Mouse (Mus musculus): ENCODE measurements at regions not wholly inside any gene's neighbourhood (a gene's known extent, or its start where the extent isn't known, plus 50 kb on each side); places are given as distances from the start of the nearest gene placed in this dataset.

GRCm38 (mm10) chr14:113431220-113431619 lies 116.8 kb downstream of the Tpm3-rs7 start:
- peak; percentile 30 for DNase-seq (ENCODE audit: low spot score)
- Histone ChIP-seq H3K9ac (no peak overlapping the region), H3K27me3 (ENCODE audit: control insufficient read depth, insufficient read depth, low read length) (no peaks in the 10 kb centered on the region), H3K4me1 (replicated peaks; ENCODE audit: control insufficient read depth, insufficient read depth, low read length) (no peaks in the 10 kb centered on the region), H3K9me3 (ENCODE audit: control insufficient read depth, low read length) (no peaks in the 10 kb centered on the region), H3K4me3 (replicated peaks; ENCODE audit: low read length) (no peak overlapping the region), H3K4me2 (replicated peaks) (no peak overlapping the region), H3K36me3 (replicated peaks; ENCODE audit: control insufficient read depth, insufficient read depth) (no peaks in the 10 kb centered on the region), H3K27ac (no peak overlapping the region)
- no peak; the same call in 1 of the 2 replicates for ATAC-seq (ENCODE audit: low FRiP score)
- 70% methylated on average over 4 of the region's 4 CpGs for WGBS

- WGBS = 79% methylated on average over 1 of the region's 1 CpGs
- ATAC-seq (ENCODE audit: low FRiP score) (no peak), DNase-seq (ENCODE audit: low spot score) (no peak)
- no peak overlapping the region for H3K9ac ChIP-seq
- H3K4me2 ChIP-seq (replicated peaks) = no peak overlapping the region
- no peak overlapping the region for H3K4me3 ChIP-seq (replicated peaks; ENCODE audit: low read length)
- H3K9me3 ChIP-seq (ENCODE audit: control insufficient read depth, low read length) = no peaks in the 10 kb centered on the region
- H3K36me3 ChIP-seq (replicated peaks; ENCODE audit: control insufficient read depth, insufficient read depth) = no peaks in the 10 kb centered on the region
- no peaks in the 10 kb centered on the region for H3K4me1 ChIP-seq (replicated peaks; ENCODE audit: control insufficient read depth, insufficient read depth, low read length)
- no peak overlapping the region for H3K27ac ChIP-seq
- H3K27me3 ChIP-seq (ENCODE audit: control insufficient read depth, insufficient read depth, low read length) = no peaks in the 10 kb centered on the region
Observed at GRCm38 (mm10) chr14:113442261-113442660, 127.9 kb downstream of the Tpm3-rs7 start.

GRCm38 (mm10) chr14:113454891-113455290 lies 140.5 kb downstream of the Tpm3-rs7 start:
- Histone ChIP-seq H3K27ac (no peak overlapping the region), H3K4me1 (replicated peaks; ENCODE audit: control insufficient read depth, insufficient read depth, low read length) (no peaks in the 10 kb centered on the region), H3K4me2 (replicated peaks) (no peak overlapping the region), H3K9ac (no peak overlapping the region), H3K36me3 (replicated peaks; ENCODE audit: control insufficient read depth, insufficient read depth) (no peaks in the 10 kb centered on the region), H3K27me3 (ENCODE audit: control insufficient read depth, insufficient read depth, low read length) (no peaks in the 10 kb centered on the region), H3K4me3 (replicated peaks; ENCODE audit: low read length) (no peak overlapping the region), H3K9me3 (ENCODE audit: control insufficient read depth, low read length) (no peaks in the 10 kb centered on the region)
- ATAC-seq (ENCODE audit: low FRiP score) (no peak), DNase-seq (ENCODE audit: low spot score) (no peak)
- 84% methylated on average over 1 of the region's 1 CpGs for WGBS

- Histone ChIP-seq H3K4me1 (replicated peaks; ENCODE audit: control insufficient read depth, insufficient read depth, low read length) (no peaks in the 10 kb centered on the region), H3K27me3 (ENCODE audit: control insufficient read depth, insufficient read depth, low read length) (no peaks in the 10 kb centered on the region), H3K36me3 (replicated peaks; ENCODE audit: control insufficient read depth, insufficient read depth) (no peaks in the 10 kb centered on the region), H3K4me2 (replicated peaks) (no peak overlapping the region), H3K4me3 (replicated peaks; ENCODE audit: low read length) (no peak overlapping the region), H3K9me3 (ENCODE audit: control insufficient read depth, low read length) (no peaks in the 10 kb centered on the region), H3K9ac (no peak overlapping the region), H3K27ac (no peak overlapping the region)
- WGBS = 81% methylated on average over 1 of the region's 1 CpGs
- DNase-seq (ENCODE audit: low spot score) (no peak), ATAC-seq (ENCODE audit: low FRiP score) (no peak)
Observed at GRCm38 (mm10) chr14:113457514-113457913, 143.1 kb downstream of the Tpm3-rs7 start.

GRCm38 (mm10) chr14:113469072-113469471 lies 154.7 kb downstream of the Tpm3-rs7 start:
- H3K9me3 ChIP-seq (ENCODE audit: control insufficient read depth, low read length) = no peaks in the 10 kb centered on the region
- no peak overlapping the region for H3K4me3 ChIP-seq (replicated peaks; ENCODE audit: low read length)
- no peaks in the 10 kb centered on the region for H3K36me3 ChIP-seq (replicated peaks; ENCODE audit: control insufficient read depth, insufficient read depth)
- ATAC-seq (ENCODE audit: low FRiP score) = peak; percentile 59; the same call in 1 of the 2 replicates
- H3K27me3 ChIP-seq (ENCODE audit: control insufficient read depth, insufficient read depth, low read length) = no peaks in the 10 kb centered on the region
- H3K27ac ChIP-seq = no peak overlapping the region
- H3K4me1 ChIP-seq (replicated peaks; ENCODE audit: control insufficient read depth, insufficient read depth, low read length) = no peaks in the 10 kb centered on the region
- DNase-seq (ENCODE audit: low spot score) = peak; percentile 44
- WGBS = 31% methylated on average over 5 of the region's 5 CpGs
- H3K4me2 ChIP-seq (replicated peaks) = no peak overlapping the region
- no peak overlapping the region for H3K9ac ChIP-seq

GRCm38 (mm10) chr14:113469978-113470377 lies 155.6 kb downstream of the Tpm3-rs7 start:
- Histone ChIP-seq H3K36me3 (replicated peaks; ENCODE audit: control insufficient read depth, insufficient read depth) (no peaks in the 10 kb centered on the region), H3K27me3 (ENCODE audit: control insufficient read depth, insufficient read depth, low read length) (no peaks in the 10 kb centered on the region), H3K4me3 (replicated peaks; ENCODE audit: low read length) (no peak overlapping the region), H3K27ac (no peak overlapping the region), H3K9ac (no peak overlapping the region), H3K4me2 (replicated peaks) (no peak overlapping the region), H3K9me3 (ENCODE audit: control insufficient read depth, low read length) (no peaks in the 10 kb centered on the region), H3K4me1 (replicated peaks; ENCODE audit: control insufficient read depth, insufficient read depth, low read length) (no peaks in the 10 kb centered on the region)
- DNase-seq (ENCODE audit: low spot score) (no peak), ATAC-seq (ENCODE audit: low FRiP score) (no peak)
- 92% methylated on average over 2 of the region's 2 CpGs for WGBS

GRCm38 (mm10) chr14:113486591-113486990 lies 172.2 kb downstream of the Tpm3-rs7 start:
- Histone ChIP-seq H3K9ac (no peak overlapping the region), H3K27ac (no peak overlapping the region), H3K27me3 (ENCODE audit: control insufficient read depth, insufficient read depth, low read length) (no peaks in the 10 kb centered on the region), H3K36me3 (replicated peaks; ENCODE audit: control insufficient read depth, insufficient read depth) (no peaks in the 10 kb centered on the region), H3K4me3 (replicated peaks; ENCODE audit: low read length) (no peak overlapping the region), H3K9me3 (ENCODE audit: control insufficient read depth, low read length) (no peaks in the 10 kb centered on the region), H3K4me2 (replicated peaks) (no peak overlapping the region), H3K4me1 (replicated peaks; ENCODE audit: control insufficient read depth, insufficient read depth, low read length) (no peaks in the 10 kb centered on the region)
- ATAC-seq (ENCODE audit: low FRiP score) = no peak
- DNase-seq (ENCODE audit: low spot score) = no peak
- 83% methylated on average over 2 of the region's 2 CpGs for WGBS

- Histone ChIP-seq H3K4me1 (replicated peaks; ENCODE audit: control insufficient read depth, insufficient read depth, low read length) (no peaks in the 10 kb centered on the region), H3K27ac (no peak overlapping the region), H3K4me2 (replicated peaks) (no peak overlapping the region), H3K27me3 (ENCODE audit: control insufficient read depth, insufficient read depth, low read length) (no peaks in the 10 kb centered on the region), H3K9ac (no peak overlapping the region), H3K36me3 (replicated peaks; ENCODE audit: control insufficient read depth, insufficient read depth) (no peaks in the 10 kb centered on the region), H3K9me3 (ENCODE audit: control insufficient read depth, low read length) (no peaks in the 10 kb centered on the region), H3K4me3 (replicated peaks; ENCODE audit: low read length) (no peak overlapping the region)
- 95% methylated on average over 2 of the region's 2 CpGs for WGBS
- ATAC-seq (ENCODE audit: low FRiP score) (no peak), DNase-seq (ENCODE audit: low spot score) (no peak)
Observed at GRCm38 (mm10) chr14:113503796-113504195, 189.4 kb downstream of the Tpm3-rs7 start.
